Comparison of ENCODE assay signal across 8 mouse cellular contexts in genomic region chr6:140337897-140338749, GRCm38 (mm10).
A peak's percentile ranks its signal among the peaks of the same experiment; 100 is the strongest.
DNase-seq lines count a peak whose midpoint lies in the region; ATAC-seq lines count a peak whose summit lies in the region.

No protein-coding gene starts in this region.

- peaks cover 40% of the 10 kb centered on the region for H3K4me1 ChIP-seq in hindbrain, embryonic 13.5 days (replicated peaks)
- H3K4me1 ChIP-seq in liver, embryonic 12.5 days = no peaks in the 10 kb centered on the region; the same call in 1 of the 2 replicates

- H3K9ac ChIP-seq in hindbrain, embryonic 13.5 days = peak overlapping the region; percentile 49
- H3K9ac ChIP-seq in liver, embryonic 12.5 days = no peak overlapping the region

- H3K9me3 ChIP-seq in hindbrain, embryonic 13.5 days = no peaks in the 10 kb centered on the region
- H3K9me3 ChIP-seq in liver, embryonic 12.5 days (replicated peaks) = no peaks in the 10 kb centered on the region

- peak overlapping the region; percentile 22 for H3K4me3 ChIP-seq in hindbrain, embryonic 13.5 days
- no peak overlapping the region for H3K4me3 ChIP-seq in liver, embryonic 12.5 days

- no peaks in the 10 kb centered on the region for H3K36me3 ChIP-seq in hindbrain, embryonic 13.5 days
- H3K36me3 ChIP-seq in liver, embryonic 12.5 days = no peaks in the 10 kb centered on the region

- intact Hi-C loops in heart, postnatal 36 days (cut with DNase I) = no loop called here
- intact Hi-C loops in gastrocnemius, postnatal 14 days (cut with DNase I; ENCODE audit: low total_unique reads) = no loop called here

- H3K27ac ChIP-seq in hindbrain, embryonic 13.5 days = peak overlapping the region; percentile 60
- H3K27ac ChIP-seq in liver, embryonic 12.5 days = no peak overlapping the region

- ATAC-seq in common myeloid progenitor, adult 5-6 weeks (replicated peaks; ENCODE audit: low read depth, poor library complexity, severe bottlenecking) = peak; percentile 26; the same call in 1 of the 2 replicates
- ATAC-seq in hindbrain, embryonic 13.5 days (ENCODE audit: low FRiP score) = peak; percentile 34
- ATAC-seq in liver, embryonic 12.5 days = no peak

- peak overlapping the region; percentile 45 for H3K4me2 ChIP-seq in hindbrain, embryonic 13.5 days
- H3K4me2 ChIP-seq in liver, embryonic 12.5 days = 0 out of 2 replicates have a peak overlapping the region, but pooled peaks have one; percentile 11

- 17% methylated on average over 19 of the region's 19 CpGs for WGBS in hindbrain, embryonic 13.5 days
- 37% methylated on average over 19 of the region's 19 CpGs for WGBS in liver, embryonic 12.5 days (ENCODE audit: insufficient replicate concordance)

- no peaks in the 10 kb centered on the region for H3K27me3 ChIP-seq in hindbrain, embryonic 13.5 days
- no peaks in the 10 kb centered on the region for H3K27me3 ChIP-seq in liver, embryonic 12.5 days (replicated peaks)

- DNase-seq in heart, adult 11 months = peak; percentile 79
- no peak for DNase-seq in heart, postnatal 36 days
- no peak for DNase-seq in urinary bladder, postnatal 14 days (ENCODE audit: low spot score)
- DNase-seq in right cerebral cortex, postnatal 25 days = no peak
- DNase-seq in gastrocnemius, postnatal 14 days = no peak
